Mouse (Mus musculus) kidney, adult 2 months (tissue): ENCODE measurements around the gene Gabarap.

ENCODE experiments used
- CTCF ChIP-seq: fragments of 200-500 bp; conservative IDR thresholded peaks from 2 replicates; pipeline ENCODE4 v1.5.1; 2011; ENCODE audit warnings: low read depth, mild to moderate bottlenecking, control low read depth, low read length, moderate library complexity, mixed read lengths; ENCODE audit not compliant: insufficient read depth, insufficient read length
- POLR2A ChIP-seq: fragments of 200-500 bp; IDR thresholded peaks from one replicate; pipeline ENCODE4 v1.6.1; 2011; ENCODE audit warnings: low read depth, low read length, control low read depth

DNA sequence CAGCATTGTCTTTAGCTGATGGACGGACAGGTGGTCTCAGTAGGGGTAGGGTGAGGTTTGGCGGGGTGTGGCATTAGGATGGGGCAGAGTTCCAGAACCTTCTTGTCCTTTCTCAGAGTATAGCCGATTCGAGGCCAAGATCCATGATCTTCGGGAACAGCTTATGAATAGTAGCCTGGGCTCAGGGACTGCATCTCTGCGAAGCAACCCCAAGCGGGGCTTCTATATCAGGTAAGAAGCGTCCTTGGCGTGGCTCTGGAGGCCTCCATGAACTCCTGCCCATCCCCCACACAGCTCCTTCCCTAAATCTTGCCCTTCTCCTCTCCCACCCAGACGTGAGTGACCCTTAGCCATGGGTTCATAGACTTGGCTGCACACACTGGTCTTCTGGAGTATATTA is 48.7 kb downstream of the Gabarap start:
- TF ChIP-seq CTCF (no peak), POLR2A (no peak)
